Mouse (Mus musculus): ENCODE results near the gene Ghrh.

Gene Ghrh

DNA sequence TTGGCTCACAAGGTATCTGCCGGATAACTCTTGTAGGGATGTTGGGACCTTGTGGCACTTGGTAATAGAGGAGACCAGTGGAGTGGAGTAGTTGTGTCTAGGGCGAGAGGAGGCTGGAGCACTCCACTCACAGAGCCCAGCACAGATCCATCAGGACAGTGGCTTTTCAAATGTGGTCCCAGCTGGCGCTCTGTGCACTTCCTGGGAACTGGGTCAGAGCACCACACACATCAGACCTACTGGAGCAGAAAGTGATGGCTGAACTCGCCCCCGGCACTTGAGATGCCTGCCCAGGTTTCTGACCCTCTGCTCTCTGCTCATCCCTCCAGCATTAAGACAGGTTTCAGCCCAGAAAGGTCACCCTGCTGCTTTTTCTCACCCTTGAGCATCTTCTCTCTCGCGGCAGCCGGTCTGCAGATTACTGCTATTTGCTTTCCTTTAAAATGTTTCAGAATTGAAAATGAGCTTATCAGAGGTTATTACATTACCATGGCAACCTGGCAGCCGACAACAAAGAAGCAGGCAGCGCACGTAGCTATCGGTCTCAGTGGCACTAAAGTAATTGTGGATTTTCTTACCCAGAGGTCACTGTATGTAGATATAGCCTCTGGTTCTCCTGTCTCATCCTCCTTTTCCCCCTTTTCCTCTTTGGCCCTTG, 1.9 kb upstream of the Ghrh start:
- no peak for DNase-seq (ENCODE audit: low spot score)

DNA sequence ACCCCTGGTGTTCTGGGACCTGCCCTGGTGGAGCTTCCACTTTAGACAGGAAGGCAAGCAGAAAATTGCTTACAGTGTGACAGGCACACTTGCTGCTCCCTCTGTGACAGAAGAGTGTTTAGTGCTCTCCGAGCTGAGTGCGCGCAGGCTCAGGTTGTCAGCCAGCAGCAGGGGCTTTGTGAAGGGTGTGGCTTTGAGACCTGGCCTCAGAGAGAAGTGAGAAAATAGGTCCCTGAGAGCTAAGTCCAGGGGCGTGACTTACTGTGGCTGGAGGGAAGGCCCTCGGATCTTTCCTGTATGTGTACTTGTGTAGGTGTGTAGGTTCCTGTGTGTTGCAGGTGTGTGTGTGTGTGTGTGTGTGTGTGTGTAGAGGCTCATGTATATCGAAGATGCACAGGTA, 4.0 kb downstream of the Ghrh start:
- DNase-seq (ENCODE audit: low spot score), result no peak

DNA sequence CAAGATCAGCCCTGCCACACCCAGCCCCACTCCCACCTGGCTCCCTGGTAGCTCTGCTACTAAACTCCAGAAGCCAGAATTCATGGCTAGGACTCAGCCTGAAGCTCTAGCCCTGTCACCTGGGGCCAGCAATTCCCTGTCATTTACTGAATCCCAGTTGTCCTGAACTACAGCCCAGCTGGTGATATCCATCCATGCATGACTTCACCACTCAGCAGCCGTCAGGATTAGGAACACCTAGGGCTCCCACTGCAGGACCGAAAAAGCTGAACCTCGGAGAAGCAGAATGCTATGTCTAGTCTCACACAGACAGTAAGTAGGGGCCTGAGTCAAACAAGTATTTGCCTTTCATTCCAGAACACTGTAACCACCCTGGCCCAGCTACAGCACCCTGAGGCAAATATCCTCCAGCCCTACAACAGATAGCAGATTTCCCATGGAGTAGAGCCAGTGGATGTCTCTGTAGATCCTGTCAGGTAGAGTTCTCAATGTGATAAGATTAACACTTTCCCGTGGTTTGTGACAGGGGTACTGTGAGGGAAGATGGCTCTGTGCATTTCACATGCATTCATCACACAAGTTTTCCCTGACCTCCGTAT, 4.9 kb downstream of the Ghrh start:
- DNase-seq (ENCODE audit: low spot score), result no peak

DNA sequence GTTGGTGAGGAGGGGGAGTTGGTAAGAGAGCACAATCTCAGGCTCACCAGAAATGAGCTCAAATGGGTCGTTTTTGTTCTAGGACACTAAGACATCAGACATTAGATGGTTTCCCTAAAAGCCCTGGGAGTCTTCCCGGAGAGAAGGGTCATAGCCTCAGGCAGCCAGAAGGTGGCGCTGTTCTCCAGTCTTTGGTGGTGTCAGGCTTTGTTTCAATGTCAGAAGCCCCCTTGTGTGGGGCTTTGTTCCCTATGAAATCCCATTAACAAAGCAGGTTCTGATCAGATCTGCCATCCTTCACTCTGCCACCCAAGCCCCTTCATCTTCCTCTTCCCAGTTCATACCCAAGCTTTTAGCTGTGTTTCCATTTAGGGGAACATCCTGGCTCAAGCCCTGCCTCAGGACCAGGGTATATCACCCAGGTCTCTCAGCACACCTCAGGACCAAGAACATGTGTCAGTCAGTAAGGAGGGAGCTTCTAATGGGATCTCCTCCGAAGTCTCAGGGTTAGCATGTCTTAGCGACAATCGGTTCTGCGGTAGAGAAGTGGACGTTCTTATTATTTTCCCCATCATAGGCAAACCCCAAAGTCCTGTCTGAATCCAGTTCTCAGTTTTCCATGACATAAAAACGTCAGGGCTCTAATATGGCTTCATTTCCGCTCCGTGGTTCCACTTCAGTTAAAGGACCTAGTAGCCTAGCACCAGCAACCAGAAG, 5.6 kb downstream of the Ghrh start:
- peak; percentile 91 for DNase-seq (ENCODE audit: low spot score)

DNA sequence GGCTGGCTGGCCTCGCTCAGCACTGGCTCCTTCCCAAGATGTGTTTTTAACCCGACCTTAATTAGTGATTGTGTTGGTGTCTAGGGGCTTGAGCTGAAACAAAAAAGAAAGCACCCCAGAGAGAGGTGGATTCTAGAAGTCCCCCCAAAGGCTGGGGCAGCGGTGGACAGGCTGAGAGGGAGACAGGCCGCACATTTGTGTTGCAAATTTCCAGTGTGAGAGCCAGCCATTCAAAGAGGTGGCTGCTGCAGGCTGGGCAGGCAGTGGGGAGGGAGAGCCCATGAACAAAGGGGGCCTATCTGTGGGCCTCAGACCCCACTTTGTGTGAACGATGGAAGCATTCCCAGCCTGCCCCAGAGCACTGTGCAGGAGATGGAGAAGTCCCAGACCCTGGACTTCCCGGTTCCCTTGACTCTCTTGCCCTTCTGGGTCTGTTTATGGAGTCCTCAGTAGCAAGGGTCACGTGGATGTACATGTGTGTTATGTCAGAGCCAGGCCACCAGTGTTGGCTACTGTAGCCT, 7.0 kb downstream of the Ghrh start:
- DNase-seq (ENCODE audit: low spot score), result peak; percentile 38

DNA sequence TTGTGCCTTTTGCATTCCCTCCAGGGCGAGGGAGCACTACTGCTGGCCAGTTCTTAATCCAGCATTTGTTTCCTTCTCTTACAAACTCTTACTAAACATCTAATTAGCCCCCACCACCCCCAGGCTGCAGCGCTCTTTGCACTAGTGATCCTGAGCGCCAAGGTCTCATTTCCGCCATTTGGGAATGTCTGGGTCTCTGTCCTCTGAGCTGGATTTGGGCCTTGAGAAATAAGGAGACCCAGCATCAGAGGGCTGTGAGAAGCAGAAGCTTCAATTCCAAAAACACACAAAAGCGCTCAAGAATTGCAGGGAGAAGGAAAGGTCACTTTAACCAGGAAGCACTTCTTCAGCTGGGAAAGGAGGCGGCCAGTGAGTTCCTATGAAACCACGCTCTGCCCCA, 7.8 kb downstream of the Ghrh start:
- DNase-seq (ENCODE audit: low spot score), result no peak

DNA sequence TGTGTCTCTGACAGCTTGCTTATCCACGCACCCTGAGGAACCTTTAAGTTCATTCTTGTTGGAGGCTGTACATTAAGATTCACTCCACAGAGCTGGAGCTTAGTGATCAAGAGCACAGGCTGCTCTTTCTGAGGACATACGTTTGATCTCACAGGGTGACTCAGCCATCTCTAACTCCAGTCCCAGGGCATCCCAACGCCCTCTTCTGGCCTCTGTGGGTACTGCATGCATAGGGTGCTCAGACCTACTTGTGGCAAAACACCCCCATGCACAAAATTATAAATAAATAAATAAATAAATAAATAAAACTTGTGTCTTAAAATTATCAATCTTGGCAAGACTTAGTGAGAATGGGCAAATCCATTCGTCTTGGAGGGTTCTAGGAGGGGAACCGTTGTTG, 8.6 kb downstream of the Ghrh start:
- DNase-seq (ENCODE audit: low spot score), result peak; percentile 81

DNA sequence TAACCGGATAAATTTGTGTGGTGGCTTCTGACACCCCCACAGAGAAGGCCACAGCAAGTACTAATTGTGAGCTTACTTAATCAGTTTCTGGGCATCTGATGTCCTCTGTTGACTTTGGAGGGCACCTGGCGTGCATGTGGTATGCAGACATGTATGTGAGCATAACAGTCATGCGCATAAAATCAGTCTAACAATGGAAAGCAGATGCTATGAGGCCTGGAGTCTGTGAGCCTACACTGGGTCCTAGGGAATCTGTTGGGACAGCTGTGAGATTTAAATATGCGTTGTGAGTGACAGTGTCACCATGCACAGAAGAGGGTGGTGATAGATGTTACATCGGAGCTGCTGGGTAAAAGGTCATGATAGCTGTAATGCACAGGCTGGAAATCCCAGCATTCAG, 15.2 kb downstream of the Ghrh start:
- DNase-seq (ENCODE audit: low spot score), result no peak

DNA sequence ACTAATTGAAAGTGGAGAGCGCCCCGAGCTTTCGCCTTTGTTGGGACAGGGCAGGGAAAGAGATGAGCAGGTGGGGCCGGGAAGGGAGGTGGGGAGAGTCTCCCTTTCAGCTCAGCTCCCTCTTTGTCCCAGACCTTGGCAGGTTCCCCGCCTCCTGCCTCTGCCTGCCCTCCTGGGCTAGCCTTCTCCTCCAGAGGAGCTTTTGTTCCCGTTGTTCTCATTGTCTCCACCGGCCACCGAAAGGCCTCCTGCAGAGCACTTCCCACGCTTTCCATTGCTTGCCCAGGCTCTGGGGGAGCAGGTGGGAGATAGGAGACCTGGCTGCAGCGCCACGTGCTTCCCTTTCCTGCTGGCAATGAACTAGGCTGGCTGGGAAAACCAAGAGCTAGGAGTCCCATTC, 18.7 kb downstream of the Ghrh start:
- DNase-seq (ENCODE audit: low spot score), result peak; percentile 62

DNA sequence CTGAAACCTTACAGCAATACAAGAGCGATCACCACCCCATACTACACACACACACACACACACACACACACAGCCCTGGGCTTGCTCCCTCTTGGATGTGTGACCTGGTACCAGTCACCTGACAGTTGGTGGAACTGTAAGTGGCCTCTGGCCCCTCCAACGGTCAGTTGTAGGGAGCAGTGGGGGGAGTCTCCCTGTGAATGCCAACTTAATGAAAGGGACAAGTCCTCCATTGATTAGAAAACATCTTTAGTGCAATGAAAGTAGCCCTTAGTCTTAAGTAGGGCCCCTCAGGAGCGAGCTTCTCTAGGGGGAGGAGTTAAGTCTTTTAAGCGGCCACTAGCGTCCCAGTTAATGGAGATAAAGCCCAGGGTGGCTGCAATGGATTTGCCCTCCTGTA, 19.2 kb downstream of the Ghrh start:
- peak; percentile 34 for DNase-seq (ENCODE audit: low spot score)

DNA sequence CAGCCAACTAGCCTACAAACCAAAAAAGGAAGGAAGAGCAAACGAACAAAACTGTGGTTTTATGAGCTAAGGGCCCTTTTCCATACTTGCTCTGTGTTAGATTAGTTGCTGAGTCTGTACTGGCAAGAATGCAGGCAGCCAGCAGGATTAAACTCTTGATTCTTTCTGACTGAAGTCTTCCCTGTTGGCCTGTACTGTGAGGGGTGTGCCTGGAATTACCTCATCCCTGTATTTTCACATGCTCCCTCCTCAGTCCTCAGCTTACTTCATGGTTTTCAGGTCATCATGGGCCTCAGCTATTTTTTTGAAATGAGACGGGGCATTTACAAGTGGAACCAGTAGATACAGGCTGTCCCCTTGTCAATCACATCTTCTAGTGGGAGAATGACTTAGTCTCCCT, 22.1 kb downstream of the Ghrh start:
- DNase-seq (ENCODE audit: low spot score), result no peak

DNA sequence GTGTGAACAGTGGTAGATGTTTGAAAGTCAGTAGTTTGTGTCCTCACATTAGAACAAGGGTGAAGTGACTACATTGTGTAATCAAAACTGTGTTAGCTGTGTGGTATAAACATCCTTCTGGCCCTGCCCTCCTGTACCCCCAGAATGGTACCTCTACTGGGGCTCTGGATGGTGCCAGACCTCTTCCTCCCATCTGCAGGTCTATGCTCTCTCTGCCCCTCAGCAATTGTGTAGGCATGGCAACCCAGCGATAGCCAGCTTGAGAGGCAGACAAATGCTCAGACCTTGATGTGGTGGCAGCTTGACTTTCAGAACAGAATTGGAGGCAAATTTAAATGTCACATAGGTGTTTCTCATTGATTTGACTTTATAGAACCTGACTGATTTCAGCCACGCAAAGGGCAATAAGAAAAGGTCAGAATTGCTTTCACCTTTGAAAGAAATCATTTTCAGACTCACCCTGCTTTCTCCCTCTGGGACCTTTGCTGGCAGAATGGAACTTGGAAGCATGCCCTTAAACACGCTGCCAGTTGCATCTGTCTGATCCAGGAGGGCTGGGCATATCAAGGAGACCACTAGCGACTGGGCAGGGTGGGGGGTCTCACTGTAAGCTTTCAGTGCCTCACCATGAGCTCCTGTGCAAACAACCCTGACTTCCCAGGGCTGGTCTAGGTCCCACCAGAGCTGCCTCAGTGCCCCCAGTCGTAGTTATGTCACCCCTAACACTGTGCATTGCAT, 25.1 kb downstream of the Ghrh start:
- no peak for DNase-seq (ENCODE audit: low spot score)

DNA sequence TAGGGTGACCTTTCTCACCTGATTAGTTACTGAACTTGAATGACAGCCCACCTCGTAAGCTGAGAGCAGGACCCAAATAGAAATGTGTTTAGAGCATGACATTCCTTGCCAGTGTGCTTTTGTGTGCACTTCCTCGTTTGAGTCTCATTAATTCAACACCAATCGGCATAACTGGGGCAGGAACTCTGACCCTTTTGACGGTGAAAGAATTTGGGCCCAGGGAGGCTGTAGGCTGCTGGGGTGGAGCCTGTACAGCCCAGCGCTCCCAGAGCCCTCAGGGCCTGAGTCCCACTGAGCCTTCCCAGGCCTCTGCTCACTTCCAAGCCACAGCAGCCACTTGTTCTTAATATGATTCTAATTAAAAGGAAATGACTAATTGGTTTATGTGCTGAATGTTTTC, 26.4 kb downstream of the Ghrh start:
- DNase-seq (ENCODE audit: low spot score), result peak; percentile 27

DNA sequence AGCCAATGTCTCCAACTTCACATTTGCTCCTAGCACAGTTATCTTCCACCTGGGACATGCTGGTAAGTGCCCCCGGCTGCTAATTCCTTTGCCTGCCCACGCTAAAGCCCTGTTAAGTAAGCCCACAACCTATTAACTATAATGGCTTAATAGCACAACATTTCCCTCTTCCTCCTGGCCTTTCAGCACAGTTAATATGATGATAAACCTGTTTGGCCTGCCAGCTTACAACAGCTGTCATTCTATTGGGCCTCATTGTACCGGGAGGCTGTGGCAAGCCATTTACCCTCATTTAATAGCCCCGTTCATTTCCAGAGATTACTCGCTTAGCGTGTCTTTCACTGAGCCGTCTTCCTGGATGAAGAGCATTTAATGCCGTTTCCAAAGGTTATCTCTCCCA, 27.2 kb downstream of the Ghrh start:
- no peak for DNase-seq (ENCODE audit: low spot score)

DNA sequence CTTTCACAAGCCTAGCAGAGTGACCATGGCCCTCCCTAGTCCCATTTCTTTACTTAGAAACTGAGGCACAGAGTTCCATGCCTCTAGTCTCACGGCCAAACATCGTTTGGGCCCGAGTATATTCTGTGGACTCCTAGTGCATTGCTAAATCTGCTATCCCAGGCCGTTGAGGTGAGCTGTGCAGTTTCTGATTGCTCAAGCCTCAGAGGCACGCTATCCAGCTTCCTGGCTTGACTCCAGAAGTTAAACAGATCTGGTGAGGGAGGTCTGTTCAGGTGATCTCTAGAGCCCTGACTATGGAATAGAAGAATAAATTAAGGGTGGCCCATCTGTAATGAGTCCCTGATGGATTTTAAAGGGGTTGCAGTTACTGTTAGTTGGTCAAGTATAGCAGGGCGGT, 30.1 kb downstream of the Ghrh start:
- DNase-seq (ENCODE audit: low spot score), result no peak

DNA sequence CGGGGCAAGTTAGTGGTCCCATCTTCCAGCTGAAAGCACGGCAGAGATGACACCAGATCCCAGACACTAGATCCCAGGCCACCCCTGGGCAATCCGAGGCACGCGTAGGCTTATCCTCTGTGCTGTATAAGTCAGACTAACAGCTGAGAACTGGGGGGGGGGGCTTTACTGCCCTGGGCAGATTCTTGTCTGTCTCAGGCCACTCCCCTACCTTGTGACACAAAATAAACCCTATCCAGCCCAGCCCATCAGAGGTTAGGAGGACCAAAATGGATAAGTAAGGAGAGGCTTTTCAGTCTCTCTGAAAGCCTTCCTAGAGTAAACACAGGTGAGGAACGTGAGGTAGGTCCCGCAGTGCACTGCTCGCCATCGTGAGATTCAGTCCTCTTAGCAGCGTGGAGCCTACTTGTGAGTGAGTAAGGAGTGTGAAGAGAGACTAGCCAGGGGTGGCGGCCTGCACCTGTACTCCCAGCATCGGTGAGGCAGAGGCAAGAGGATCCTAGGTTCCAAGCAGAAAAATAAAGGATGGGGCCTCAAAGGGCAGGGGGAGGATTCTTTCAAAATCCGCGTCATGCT, 30.9 kb downstream of the Ghrh start:
- no peak for DNase-seq (ENCODE audit: low spot score)

DNA sequence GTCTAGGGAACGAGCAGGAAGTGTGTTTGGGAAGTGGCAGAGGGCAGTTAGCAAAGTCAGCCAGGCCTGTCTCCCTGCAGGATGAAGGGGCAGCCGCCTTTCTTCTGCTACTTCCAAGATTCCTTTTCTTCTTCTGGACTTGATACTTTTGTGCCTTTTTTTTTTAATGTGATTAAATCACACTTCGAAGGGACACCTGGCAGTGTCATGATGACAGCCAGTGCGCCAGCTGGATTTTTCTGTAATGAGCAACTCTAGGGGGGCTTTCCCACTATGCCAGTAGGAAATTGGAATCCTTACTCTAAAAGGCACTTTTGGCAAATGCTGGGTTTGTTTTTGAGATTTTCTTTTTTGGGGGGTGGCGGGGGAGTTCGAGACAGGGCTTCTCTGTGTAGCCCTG, 31.8 kb downstream of the Ghrh start:
- DNase-seq (ENCODE audit: low spot score), result no peak

DNA sequence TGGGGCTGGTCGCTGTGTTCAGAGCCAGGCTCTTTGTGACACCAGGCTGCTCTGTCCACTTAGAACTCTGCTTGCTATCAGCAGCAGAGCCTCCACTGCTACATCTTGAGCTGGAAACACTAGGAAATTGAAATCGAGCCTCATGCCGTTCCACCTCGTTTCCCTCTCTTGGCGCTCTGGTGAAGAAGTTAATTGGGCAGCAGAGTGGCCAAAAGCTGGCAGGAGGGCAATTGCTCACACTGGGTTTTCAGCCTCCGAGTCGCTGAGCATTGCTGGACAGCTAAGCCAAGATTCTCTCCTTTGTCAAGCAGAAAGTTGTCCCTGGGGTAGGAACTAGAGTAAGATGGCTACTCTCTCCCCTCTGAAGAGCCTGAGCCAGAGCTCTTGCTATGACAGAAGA, 33.0 kb downstream of the Ghrh start:
- DNase-seq (ENCODE audit: low spot score), result no peak

DNA sequence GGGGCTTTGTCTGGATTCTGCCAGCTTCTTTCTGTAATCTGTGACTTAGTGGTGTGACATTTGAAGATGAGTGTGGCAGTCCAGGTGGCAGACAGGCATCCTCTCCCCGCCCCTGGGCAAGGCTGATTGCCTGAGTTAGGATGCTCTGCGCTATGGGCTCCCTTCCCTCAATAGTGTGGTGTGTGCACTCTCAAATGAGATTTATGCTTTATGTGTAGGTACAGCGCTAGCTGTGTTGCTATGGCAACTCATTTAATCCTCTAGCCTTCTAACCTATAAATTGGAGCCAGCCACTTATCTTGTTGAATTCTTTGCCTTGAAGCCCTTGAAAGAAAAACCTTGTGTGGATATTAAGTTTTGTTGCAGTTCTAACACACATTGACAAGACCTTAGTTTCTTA, 33.6 kb downstream of the Ghrh start:
- DNase-seq (ENCODE audit: low spot score), result no peak

DNA sequence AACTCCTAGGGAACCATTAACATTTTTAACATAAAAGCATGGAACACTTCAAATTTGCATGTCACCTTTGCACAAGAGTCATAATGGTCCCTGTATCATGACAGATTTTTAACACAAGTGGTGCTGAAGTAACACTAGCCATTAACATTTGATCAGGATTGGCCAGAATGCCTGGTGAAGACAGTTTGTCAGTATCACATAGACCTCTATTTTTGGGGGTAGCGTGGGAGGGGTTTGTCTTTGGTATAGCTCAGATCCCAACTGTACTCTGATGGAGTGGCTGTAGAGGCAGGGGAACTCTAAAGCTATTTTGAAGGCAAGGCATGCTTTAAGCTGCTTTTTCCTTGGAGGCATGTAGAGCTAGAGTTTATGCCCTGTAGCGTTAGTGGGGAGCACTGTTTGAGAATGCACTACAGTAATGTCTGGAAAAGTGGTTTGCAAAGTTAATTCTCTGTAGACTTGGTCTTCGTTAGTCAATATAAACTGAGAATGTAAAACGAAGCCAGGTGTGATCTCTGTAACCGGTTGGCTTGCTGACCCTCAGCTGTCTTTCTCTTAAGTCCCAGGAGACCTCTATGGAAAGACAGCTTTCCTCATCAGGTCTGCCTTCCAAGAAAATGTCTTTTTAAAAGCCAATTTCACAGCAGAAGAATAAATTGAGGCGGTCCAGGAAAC, 36.2 kb downstream of the Ghrh start:
- DNase-seq (ENCODE audit: low spot score), result no peak

DNA sequence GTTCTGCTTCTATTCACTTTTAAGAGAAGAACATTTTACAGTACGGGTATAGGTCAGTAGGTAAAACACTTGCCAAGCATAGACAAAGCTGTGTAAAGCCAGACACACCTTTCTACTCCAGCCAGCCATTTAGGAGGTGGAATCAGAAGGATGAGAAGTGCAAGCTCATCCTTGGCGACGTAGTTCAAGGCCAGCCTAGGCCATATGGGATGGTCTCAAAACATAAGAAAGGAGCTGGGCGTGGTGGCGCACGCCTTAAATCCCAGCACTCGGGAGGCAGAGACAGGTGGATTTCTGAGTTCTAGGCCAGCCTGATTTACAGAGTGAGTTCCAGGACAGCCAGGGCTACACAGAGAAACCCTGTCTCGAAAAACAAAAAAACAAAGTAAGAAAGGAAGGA, 37.7 kb downstream of the Ghrh start:
- no peak for DNase-seq (ENCODE audit: low spot score)

Measured in embryo, embryonic 10 days (tissue).